Mouse (Mus musculus) midbrain, postnatal 0 days (tissue): Measurements from ENCODE around the gene Lrmda. TPM values are rescaled to one million over a fixed set of nuclear protein-coding genes. Genes with fewer than 3 reads are reported as not detected.

Experiments used
- ATAC-seq: fragments of 200-750 bp; cut with Nextera tagmentation; 2 replicates; pipeline ENCODE4 v1.8.0; 2017; ENCODE audit warnings: moderate number of reproducible peaks, mild to moderate bottlenecking, moderate TSS enrichment, moderate library complexity; ENCODE audit not compliant: low FRiP score
- DNase-seq: peaks from one replicate; pipeline ENCODE4 v3.0.0-alpha.2; 2015; ENCODE audit warnings: low spot score
- H3K27ac ChIP-seq: fragments of 300-500 bp; sonication (generic); 2 replicates; pipeline ENCODE4 v1.5.1; 2014; ENCODE audit warnings: low read depth, mild to moderate bottlenecking, low read length, mixed read lengths
- H3K27me3 ChIP-seq: fragments of 300-500 bp; sonication (generic); 2 replicates; pipeline ENCODE4 v1.6.1; 2014; ENCODE audit warnings: low read length, control low read depth, mixed read lengths; ENCODE audit not compliant: insufficient read depth
- H3K36me3 ChIP-seq: fragments of 300-500 bp; sonication (generic); 2 replicates; pipeline ENCODE4 v1.6.1; 2014; ENCODE audit warnings: low read length, control low read depth, mixed read lengths; ENCODE audit not compliant: insufficient read depth
- H3K4me1 ChIP-seq: fragments of 300-500 bp; sonication (generic); 2 replicates; pipeline ENCODE4 v1.6.1; 2014; ENCODE audit warnings: mild to moderate bottlenecking, control low read depth, antibody characterized with exemption, low read length, mixed read lengths; ENCODE audit not compliant: insufficient read depth
- H3K4me2 ChIP-seq: fragments of 300-500 bp; sonication (generic); 2 replicates; pipeline ENCODE4 v1.6.1; 2014; ENCODE audit warnings: low read depth, mild to moderate bottlenecking, low read length, mixed read lengths; ENCODE audit not compliant: poor library complexity, severe bottlenecking
- H3K4me3 ChIP-seq: fragments of 300-500 bp; sonication (generic); 2 replicates; pipeline ENCODE4 v1.5.1; 2014; ENCODE audit warnings: low read depth, mild to moderate bottlenecking, low read length, moderate library complexity
- H3K9ac ChIP-seq: fragments of 300-500 bp; sonication (generic); replicated peaks from 2 replicates; pipeline ENCODE4 v1.6.1; 2014; ENCODE audit warnings: mild to moderate bottlenecking, low read length, moderate library complexity, mixed read lengths; ENCODE audit not compliant: poor library complexity, severe bottlenecking
- H3K9me3 ChIP-seq: fragments of 300-500 bp; sonication (generic); 2 replicates; pipeline ENCODE4 v1.6.1; 2016; ENCODE audit warnings: low read length, control low read depth
- CTCF ChIP-seq: IDR thresholded peaks from 2 replicates; pipeline ENCODE4 v1.5.1; 2016; ENCODE audit warnings: antibody characterized with exemption, mild to moderate bottlenecking
- WGBS: fragments of 180-500 bp; shearing (Covaris S2); extraction: QIAGEN DNeasy Blood & Tissue Kit; methylation state at CpG from one replicate; pipeline ENCODE4 v1.1.7; 2014; 5-methylcytosine and 5-hydroxymethylcytosine counted together
- polyA plus RNA-seq: library from polyadenylated mRNA; unstranded; fragments of >200 nt; fragmentation: Nextera tagmentation; extraction: Ambion mirVana; gene quantifications from 2 replicates; pipeline ENCODE4 v1.2.1, GENCODE M21; 2015
- total RNA-seq: library from RNA; depleted of rRNA; stranded (reverse); fragments of >200 nt; gene quantifications from 2 replicates; pipeline ENCODE4 v1.2.3, GENCODE M21; 2014

Gene Lrmda
- total and polyA plus RNA-seq, 2 experiments from 2014 or later: 0.35 TPM; not detected in 1

- no peak for TF ChIP-seq CTCF
- ATAC-seq: no peak
- 35% methylated on average over 9 of the region's 9 CpGs for WGBS
These were observed 660.5 kb downstream of the Lrmda start for GRCm38 (mm10) chr14:22679705-22680643.

DNA sequence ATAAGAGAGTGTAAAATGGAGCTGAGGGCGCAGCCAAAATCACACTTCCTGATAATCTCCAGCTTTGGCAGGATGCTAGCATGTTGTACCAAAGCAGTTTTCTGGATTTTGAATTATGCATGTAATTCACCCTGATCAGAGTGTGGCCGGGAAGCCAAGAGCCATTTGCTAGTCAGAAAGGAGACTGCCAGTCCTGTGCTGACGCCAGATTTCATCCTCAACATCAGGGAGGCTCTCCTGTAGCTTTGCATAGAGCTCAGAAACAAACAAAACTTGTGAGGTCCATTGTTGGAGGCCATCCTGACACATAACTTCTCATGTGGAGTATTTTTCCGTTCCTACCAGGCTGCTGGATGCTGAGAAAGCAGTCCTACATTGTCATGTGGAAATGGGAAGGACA, 667.4 kb downstream of the Lrmda start:
- WGBS: 63% methylated on average over 4 of the region's 4 CpGs
- no peak overlapping the region for H3K27ac ChIP-seq
- H3K4me2 ChIP-seq: no peak overlapping the region
- no peak overlapping the region for H3K4me3 ChIP-seq
- H3K9ac ChIP-seq: no peak overlapping the region
- no peak for TF ChIP-seq CTCF
- H3K4me1 ChIP-seq: no peaks in the 10 kb centered on the region
- ATAC-seq (no peak), DNase-seq (no peak)
- H3K36me3 ChIP-seq: no peaks in the 10 kb centered on the region
- no peaks in the 10 kb centered on the region for H3K9me3 ChIP-seq
- H3K27me3 ChIP-seq: no peaks in the 10 kb centered on the region

More at GRCm38 (mm10) chr14:22679705-22680643, 660.5 kb downstream of the Lrmda start:
- Histone ChIP-seq H3K4me2 (no peak overlapping the region), H3K27ac (no peak overlapping the region), H3K9ac (no peak overlapping the region), H3K9me3 (no peaks in the 10 kb centered on the region), H3K4me3 (no peak overlapping the region), H3K27me3 (no peaks in the 10 kb centered on the region), H3K4me1 (no peaks in the 10 kb centered on the region), H3K36me3 (no peaks in the 10 kb centered on the region)
- DNase-seq: peak; percentile 40

DNA sequence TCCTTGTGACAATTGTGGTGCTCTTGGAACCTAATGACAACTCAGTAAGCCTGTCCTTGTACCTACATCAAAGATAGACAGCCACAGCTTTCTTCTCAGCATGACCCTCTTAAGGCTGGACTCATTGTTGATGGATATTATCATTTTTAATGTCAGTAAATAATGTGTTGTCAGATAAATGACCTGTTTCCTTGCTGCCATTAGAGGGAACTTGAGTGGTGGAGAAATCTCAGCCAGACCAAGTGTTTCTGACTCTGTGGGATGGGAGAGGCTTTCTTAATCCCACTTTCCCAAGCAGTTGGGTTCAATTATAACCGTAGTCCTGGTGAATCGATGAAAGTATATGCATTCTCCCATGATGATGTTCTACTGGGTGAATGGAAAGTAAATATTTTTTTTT, 668.9 kb downstream of the Lrmda start:
- no peak overlapping the region for H3K9ac ChIP-seq
- 88% methylated on average over 2 of the region's 2 CpGs for WGBS
- no peaks in the 10 kb centered on the region for H3K4me1 ChIP-seq
- ATAC-seq (no peak), DNase-seq (no peak)
- no peak for TF ChIP-seq CTCF
- H3K4me2 ChIP-seq: no peak overlapping the region
- no peaks in the 10 kb centered on the region for H3K9me3 ChIP-seq
- no peak overlapping the region for H3K27ac ChIP-seq
- H3K4me3 ChIP-seq: no peak overlapping the region
- no peaks in the 10 kb centered on the region for H3K27me3 ChIP-seq
- no peaks in the 10 kb centered on the region for H3K36me3 ChIP-seq

DNA sequence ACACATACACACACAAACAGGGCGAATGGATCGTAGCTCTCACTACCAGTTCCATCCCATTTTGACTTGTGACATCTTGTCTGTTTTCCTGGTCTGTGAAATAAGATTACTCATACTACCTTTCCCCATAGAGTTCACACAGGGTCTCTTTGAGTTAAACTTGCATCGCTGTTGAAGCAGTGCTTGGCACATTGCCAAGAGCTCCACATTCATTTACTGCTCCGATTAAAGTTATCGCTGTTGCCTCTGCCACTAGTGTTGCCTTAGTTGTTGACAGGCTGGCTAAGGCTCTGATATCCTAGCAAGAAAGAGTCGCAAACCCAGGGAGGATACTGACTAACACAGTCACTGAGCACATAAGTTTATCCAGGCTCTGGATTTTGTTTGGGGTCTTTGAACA, 675.9 kb downstream of the Lrmda start:
- DNase-seq: peak; percentile 72
- H3K27ac ChIP-seq: no peak overlapping the region
- no peak for TF ChIP-seq CTCF
- H3K4me2 ChIP-seq: no peak overlapping the region
- no peak for ATAC-seq
- H3K4me1 ChIP-seq: no peaks in the 10 kb centered on the region
- WGBS: 32% methylated on average over 6 of the region's 6 CpGs
- H3K4me3 ChIP-seq: no peak overlapping the region
- H3K36me3 ChIP-seq: no peaks in the 10 kb centered on the region
- no peak overlapping the region for H3K9ac ChIP-seq
- H3K27me3 ChIP-seq: no peaks in the 10 kb centered on the region
- no peaks in the 10 kb centered on the region for H3K9me3 ChIP-seq

- H3K9ac ChIP-seq: no peak overlapping the region
- ATAC-seq (no peak), DNase-seq (no peak)
- H3K4me2 ChIP-seq: no peak overlapping the region
- H3K4me1 ChIP-seq: no peaks in the 10 kb centered on the region
- H3K9me3 ChIP-seq: no peaks in the 10 kb centered on the region
- no peak for TF ChIP-seq CTCF
- no peaks in the 10 kb centered on the region for H3K27me3 ChIP-seq
- WGBS: 64% methylated on average over 4 of the region's 4 CpGs
- no peak overlapping the region for H3K27ac ChIP-seq
- no peaks in the 10 kb centered on the region for H3K36me3 ChIP-seq
- no peak overlapping the region for H3K4me3 ChIP-seq
These were observed 676.4 kb downstream of the Lrmda start for GRCm38 (mm10) chr14:22695931-22696365.

- no peaks in the 10 kb centered on the region for H3K9me3 ChIP-seq
- H3K27ac ChIP-seq: no peak overlapping the region
- H3K4me1 ChIP-seq: no peaks in the 10 kb centered on the region
These were observed 680.7 kb downstream of the Lrmda start for GRCm38 (mm10) chr14:22700236-22700635.

More at GRCm38 (mm10) chr14:22700236-22700635, 680.7 kb downstream of the Lrmda start:
- Histone ChIP-seq H3K27me3 (no peaks in the 10 kb centered on the region), H3K9ac (no peak overlapping the region), H3K4me2 (no peak overlapping the region), H3K4me3 (no peak overlapping the region), H3K36me3 (no peaks in the 10 kb centered on the region)
- DNase-seq: no peak
- TF ChIP-seq CTCF: no peak
- WGBS: 97% methylated on average over 1 of the region's 1 CpGs
- ATAC-seq: no peak
